Mouse (Mus musculus) fat pad, adult 2 months (tissue): ENCODE results near the gene Gm29427.

Source experiments
- DNase-seq: peaks from one replicate; pipeline ENCODE4 v3.0.0-alpha.2; 2011; ENCODE audit warnings: low read depth, low spot score; ENCODE audit errors: extremely low read depth

The Gm29427 gene

DNA sequence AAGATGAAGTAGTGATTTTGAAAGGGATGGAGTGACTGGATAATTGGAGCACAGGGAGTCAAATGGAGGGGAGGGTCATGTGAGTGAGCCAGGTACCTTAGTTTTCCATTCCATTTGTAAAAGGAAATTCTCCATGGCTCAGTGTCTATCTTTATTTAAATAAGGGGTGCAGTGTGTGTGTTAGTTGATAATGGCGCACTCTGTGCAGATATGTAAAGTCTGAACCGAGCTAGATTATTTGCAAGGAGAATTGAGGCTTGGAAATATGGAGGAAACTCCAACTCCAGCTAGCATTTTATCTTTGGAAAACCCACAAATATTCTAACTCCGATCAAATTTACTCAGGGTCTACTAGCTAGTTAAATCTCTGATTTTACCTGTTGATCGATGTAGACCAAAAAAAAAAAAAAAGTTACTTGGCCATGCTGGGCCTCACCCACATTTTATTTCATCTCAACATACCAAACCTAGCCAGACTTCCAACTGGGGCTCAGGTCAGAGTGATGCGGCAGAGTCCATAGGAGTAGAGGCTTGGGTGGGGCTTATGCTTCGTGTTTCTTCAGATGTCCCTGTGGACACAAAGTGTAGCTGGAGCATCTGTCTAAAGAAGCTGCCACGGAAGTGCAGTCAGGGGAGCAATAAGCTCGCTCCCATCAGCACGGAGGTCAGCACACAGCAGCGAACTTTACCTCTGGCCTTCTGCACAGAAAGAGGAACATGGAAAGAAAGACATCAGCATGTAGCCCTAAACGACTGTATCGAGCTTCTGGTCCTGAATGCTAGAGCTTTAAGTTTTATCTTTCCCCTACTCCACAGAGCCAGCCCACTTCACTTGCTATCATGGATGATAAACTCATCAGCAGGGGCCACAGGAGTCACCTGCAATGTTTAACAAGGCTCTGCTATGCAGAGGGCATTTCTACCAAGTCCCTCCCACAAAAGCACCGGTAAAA is 17.4 kb upstream of the Gm29427 start:
- DNase-seq: no peak

DNA sequence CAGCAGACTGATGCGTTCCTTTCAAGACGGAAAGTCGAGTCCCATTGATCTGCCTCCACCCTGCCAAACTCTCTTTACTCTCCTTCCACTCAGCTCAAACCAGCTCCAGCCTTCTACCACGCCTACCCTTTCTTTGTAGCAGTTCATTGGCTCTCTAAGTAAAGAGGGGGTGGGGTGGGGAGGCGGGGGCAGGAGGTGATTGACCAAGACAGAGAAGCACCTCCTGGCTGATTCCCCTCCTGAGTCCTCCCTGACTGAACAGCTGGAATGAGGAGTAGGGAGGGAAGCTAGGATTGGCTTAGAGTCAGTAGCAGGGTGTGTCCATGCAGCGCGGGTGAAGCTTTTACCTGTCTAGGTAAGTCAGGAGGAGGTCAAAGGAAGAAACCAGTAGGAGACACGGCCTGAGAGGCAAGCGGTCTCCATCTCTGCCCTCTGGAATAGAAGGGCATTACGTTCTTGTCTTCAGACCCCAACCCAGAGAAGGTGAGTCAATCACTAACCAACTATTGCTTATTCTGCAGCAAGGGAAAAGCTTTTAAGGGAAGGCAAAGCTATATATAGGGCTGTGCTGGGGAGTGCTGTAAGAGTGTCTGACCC is 16.2 kb upstream of the Gm29427 start, which contains the start of gene AA986860:
Gene AA986860, plus strand, starts transcription at position 236 of the 597 bp plus-strand sequence.
- DNase-seq: peak; percentile 84

- DNase-seq: no peak
Observed at GRCm38 (mm10) chr1:130729153-130729552, 13.6 kb upstream of the Gm29427 start, which contains the start of gene Pfkfb2. Gene Pfkfb2, minus strand, starts transcription at chr1:130729253.

DNA sequence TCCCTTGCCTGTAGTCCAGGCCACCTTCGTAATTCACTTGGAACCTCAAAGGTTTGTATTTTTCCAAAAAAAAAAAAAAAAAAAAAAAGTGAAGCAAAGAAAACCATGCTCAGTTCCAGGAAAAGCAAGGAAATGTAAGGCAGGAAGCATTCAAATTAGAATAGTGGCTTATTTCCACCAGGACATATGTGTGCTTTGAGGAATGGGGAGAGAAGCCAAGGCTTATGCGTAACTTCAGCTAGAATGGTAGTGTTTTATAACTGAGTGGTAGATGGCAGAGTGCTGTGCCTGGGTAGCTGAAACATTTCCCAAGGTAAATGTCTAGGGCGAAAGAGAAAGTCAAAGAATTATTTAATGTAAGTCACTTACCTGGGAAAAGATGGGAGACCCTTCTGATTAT is 13.1 kb upstream of the Gm29427 start:
- DNase-seq: no peak

DNA sequence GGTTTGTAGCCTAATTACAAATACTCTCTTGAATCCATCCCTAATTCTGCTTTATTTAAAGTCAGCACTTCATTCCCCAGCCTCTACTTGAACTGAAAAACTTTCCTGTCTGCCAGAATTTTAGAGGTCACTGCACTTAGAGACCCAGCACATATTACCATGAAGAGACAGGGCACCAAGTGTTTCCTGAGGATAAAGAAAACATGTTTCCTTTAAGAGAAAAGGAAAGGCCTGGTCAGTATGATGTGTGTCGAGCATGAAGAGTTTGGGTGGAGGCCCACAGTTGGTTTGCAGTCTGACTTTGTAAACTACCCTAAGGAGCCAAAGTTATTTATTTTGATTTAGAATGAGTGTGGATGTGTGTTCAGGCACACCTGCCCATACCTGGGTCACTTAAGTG is 12.5 kb upstream of the Gm29427 start:
- DNase-seq: no peak

DNA sequence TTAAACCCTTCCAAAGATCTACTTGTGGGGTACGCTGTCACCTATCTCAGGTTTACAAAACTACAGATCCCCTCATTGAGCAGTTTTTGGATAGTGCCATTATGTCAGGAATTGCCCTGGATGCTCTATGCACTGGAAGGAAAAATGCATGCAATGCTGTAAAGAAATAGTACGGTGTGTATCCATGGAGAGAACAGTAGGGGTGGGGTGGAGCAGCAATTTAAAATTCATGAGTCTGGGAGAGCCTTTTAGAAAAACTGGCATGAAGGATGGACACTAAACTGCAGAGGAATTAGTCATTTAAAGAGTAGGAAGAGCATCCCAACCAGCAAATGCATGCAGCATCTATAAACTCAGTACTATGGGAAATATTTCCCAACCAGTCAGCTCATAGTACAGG is 10.8 kb upstream of the Gm29427 start:
- DNase-seq: no peak

GRCm38 (mm10) chr1:130724206-130724605 is 8.6 kb upstream of the Gm29427 start:
- no peak for DNase-seq

DNA sequence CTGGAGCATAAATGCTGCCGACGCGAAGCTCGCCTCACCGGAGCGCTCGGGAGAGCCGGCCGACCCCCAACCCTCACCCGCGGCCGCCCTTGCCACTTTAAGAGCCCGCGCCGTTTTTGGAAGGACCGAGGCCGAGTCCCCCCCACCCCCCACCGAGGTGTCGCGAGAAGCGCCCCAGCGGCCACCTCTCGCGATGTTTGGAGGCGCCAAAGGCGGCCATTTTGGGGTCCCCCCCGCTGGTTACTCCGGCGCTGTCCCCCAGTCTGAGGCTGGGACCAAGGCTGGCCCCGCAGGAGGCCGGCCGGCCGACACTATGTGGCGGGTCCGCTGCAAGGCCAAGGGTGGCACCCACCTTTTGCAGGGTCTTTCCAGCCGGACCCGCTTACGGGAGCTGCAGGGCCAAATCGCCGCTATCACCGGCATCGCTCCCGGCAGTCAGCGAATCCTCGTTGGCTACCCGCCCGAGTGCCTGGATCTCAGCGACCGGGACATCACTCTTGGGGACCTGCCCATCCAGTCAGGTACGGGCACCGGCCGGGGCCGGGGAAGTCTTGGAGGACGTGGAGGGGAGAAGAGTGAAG is 1.8 kb upstream of the Gm29427 start, which contains the start of gene Yod1:
Gene Yod1, plus strand, starts transcription at position 37 of the 581 bp plus-strand sequence.
- DNase-seq: no peak

DNA sequence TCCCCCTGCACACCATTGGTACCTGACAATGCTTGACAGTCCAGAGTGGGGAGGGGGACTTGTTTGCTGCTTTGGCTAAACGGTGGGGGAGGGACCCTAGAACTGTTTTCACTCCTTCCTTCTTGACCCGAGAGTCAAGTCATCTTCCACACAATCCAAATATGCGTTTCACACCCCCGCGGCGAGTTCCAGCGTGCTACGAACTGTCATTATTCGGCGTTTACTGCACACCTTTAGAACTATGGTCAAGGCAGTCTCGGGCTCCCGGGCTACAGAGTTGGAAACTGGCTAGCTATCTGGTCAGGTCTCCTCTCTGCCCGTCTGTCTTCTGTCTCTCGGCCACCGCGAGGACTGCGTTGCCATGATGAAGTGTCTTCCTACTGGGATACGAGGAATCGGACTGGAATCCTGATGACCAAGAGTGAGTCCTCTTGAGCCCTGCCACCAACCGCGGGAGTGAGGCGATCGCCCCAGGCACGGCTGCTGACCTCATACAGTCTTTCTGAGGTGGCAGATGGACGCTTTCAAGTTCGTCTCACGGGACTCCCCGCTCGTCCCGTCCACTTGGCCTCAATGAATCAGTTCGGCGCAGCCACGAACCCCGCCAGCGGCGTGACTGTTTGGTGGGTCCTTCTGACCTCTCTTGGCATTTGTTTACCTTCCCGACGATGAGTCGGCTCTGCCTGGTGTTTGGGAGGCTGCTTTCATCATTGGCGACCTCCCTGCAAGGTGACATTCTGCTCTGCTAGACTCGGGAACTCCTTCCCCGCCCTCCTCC is 1.1 kb upstream of the Gm29427 start:
- no peak for DNase-seq

- no peak for DNase-seq
Observed at GRCm38 (mm10) chr1:130716218-130716512, 566 bp upstream of the Gm29427 start.

- no peak for DNase-seq
Observed at GRCm38 (mm10) chr1:130714046-130714445, 1.6 kb downstream of the Gm29427 start.

DNA sequence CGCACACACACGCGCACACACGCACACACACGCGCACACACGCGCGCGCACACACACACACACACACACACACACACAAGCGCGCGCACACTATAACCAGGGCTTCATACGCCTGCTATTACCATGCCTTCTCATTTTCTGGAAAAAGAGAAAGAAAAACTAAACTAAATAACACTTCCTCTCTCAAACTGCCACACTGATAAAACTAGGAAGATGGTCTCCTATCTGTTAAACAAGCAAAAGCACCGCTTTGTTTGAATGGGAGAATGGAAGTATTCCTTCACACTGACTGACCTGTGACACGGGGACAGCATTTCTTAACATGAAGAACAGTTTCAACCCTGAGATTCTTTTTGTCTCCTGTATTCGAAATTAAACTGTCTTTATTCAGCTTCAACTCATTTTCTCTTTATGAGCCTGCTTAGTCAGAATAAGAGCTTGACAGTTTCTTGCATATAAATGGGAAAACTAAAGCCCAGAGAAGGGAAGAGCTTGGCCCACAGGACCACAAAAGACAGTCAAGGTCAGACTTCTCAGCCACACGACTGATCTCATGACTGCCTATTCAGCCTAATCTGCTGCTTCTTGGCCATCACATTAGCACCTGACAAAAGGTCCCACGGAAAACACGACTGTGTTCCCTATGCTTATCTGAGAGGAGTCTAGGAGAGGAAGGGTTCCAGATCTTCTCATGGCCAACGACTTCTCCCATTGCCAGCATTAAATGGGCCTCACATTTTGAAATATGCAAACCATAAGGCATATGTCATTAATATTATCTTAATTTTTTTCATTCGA is 5.1 kb downstream of the Gm29427 start:
- DNase-seq: no peak

GRCm38 (mm10) chr1:130703613-130704012 is 12.0 kb downstream of the Gm29427 start:
- DNase-seq: peak; percentile 93

GRCm38 (mm10) chr1:130701976-130702375 is 13.6 kb downstream of the Gm29427 start:
- no peak for DNase-seq

GRCm38 (mm10) chr1:130699937-130700633 is 15.5 kb downstream of the Gm29427 start:
- DNase-seq: no peak

DNA sequence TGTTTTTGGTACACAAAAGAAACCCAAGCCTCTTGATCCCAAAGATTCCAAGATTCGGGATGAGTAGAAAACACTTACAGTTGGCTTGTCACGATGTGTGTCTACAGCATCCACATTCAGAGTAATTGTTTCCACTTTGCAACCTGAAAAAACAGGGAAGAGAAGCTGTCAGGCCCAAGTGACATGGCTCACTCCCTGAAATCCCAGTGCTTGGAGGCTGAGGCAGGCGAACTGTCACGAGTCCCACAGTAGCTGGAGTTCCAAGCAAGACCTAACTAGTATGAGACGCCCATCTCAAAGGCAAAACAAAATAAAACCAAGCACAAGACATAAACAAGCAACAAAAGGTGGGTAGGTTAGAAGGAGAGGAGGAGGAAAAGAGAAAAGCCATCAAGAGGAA is 17.0 kb downstream of the Gm29427 start:
- DNase-seq: no peak

DNA sequence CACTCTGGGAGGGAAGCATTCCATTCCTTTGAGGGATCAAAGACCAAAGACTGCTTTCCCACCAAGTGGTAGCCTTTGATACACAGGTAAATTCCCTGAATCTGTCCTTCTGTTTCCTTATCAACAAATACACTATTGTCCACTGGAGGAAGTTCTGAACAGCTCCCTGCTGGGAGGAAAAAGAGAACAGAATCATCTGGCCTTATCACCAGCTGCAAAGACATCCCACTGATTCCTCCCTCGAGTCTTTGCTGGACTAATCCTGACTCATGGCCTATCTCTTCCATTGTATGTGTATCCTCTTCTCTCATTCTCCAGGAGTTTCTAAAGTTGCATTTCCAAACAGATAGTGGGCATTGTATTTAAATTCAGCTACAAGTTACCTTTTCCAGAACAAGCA is 31.7 kb downstream of the Gm29427 start:
- no peak for DNase-seq

- no peak for DNase-seq
Observed at GRCm38 (mm10) chr1:130681656-130682413, 33.8 kb downstream of the Gm29427 start.

DNA sequence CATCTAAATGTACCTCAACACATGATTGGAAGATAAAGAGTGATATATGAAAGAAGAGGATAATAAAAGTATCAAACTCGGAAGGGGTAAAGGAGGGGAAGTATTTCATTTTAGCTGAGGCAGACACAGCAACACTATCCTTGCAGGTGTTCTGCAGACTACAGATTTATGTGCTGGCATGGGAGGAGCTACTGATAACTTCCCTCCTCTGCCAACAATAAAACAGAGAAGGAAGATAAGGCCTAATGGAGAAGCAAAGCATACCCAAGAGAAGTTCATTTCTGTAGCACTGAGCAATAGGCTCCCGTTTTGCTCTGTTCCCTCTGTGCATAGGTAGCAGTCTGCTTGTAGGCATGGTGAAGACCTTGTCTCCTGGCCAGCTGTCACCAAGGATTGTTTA is 34.5 kb downstream of the Gm29427 start:
- no peak for DNase-seq
